Mouse (Mus musculus) intestine, embryonic 14.5 days (tissue): ENCODE data around the gene Gm7361. TPM values are rescaled to one million over a fixed set of nuclear protein-coding genes. Genes with fewer than 3 reads are reported as not detected.
"Not testable (repeated sequence)": the region's sequence is repeated elsewhere in the genome, so short reads cannot be mapped to it uniquely, and the experiment has no call there.

ENCODE experiments used
- ATAC-seq: fragments of 200-750 bp; cut with Nextera tagmentation; replicated peaks from 2 replicates; pipeline ENCODE4 v1.8.0; 2017; ENCODE audit warnings: low read depth, moderate number of reproducible peaks, moderate TSS enrichment, moderate library complexity; ENCODE audit not compliant: low FRiP score, low TSS enrichment
- DNase-seq: peaks from one replicate; pipeline ENCODE4 v3.0.0-alpha.2; 2018; ENCODE audit warnings: low spot score
- H3K27ac ChIP-seq: fragments of 300-500 bp; sonication (generic); 2 replicates; pipeline ENCODE4 v1.5.1; 2014; ENCODE audit warnings: low read depth, mild to moderate bottlenecking, control low read depth
- H3K27me3 ChIP-seq: fragments of 300-500 bp; sonication (generic); replicated peaks from 2 replicates; pipeline ENCODE4 v1.6.1; 2014; ENCODE audit warnings: low read length, control low read depth; ENCODE audit not compliant: control insufficient read depth, insufficient read depth
- H3K36me3 ChIP-seq: fragments of 300-500 bp; sonication (generic); 2 replicates; pipeline ENCODE4 v1.6.1; 2014; ENCODE audit warnings: low read length, control low read depth; ENCODE audit not compliant: control insufficient read depth, insufficient read depth
- H3K4me1 ChIP-seq: fragments of 300-500 bp; sonication (generic); replicated peaks from 2 replicates; pipeline ENCODE4 v1.6.1; 2014; ENCODE audit warnings: low read length, control low read depth, mixed read lengths; ENCODE audit not compliant: control insufficient read depth, insufficient read depth
- H3K4me2 ChIP-seq: fragments of 300-500 bp; sonication (generic); 2 replicates; pipeline ENCODE4 v1.6.1; 2014; ENCODE audit warnings: low read length
- H3K4me3 ChIP-seq: fragments of 300-500 bp; sonication (generic); 2 replicates; pipeline ENCODE4 v1.5.1; 2014; ENCODE audit warnings: low read depth, low read length, control low read depth, mixed read lengths
- H3K9ac ChIP-seq: fragments of 300-500 bp; sonication (generic); 2 replicates; pipeline ENCODE4 v1.6.1; 2014; ENCODE audit warnings: mild to moderate bottlenecking, low read length
- H3K9me3 ChIP-seq: fragments of 300-500 bp; sonication (generic); 2 replicates; pipeline ENCODE4 v1.6.1; 2016; ENCODE audit warnings: low read length, control low read depth; ENCODE audit not compliant: control insufficient read depth
- WGBS: fragments of 180-500 bp; shearing (Covaris S2); extraction: QIAGEN DNeasy Blood & Tissue Kit; methylation state at CpG from one replicate; pipeline ENCODE4 v1.1.7; 2014; 5-methylcytosine and 5-hydroxymethylcytosine counted together
- polyA plus RNA-seq: library from polyadenylated mRNA; unstranded; fragments of >200 nt; fragmentation: Nextera tagmentation; extraction: Ambion mirVana; gene quantifications from 2 replicates; pipeline ENCODE4 v1.2.1, GENCODE M21; 2014

Gm7361 gene
- polyA plus RNA-seq = 0.11 TPM in 1 of 2 replicates, not detected in the other

DNA sequence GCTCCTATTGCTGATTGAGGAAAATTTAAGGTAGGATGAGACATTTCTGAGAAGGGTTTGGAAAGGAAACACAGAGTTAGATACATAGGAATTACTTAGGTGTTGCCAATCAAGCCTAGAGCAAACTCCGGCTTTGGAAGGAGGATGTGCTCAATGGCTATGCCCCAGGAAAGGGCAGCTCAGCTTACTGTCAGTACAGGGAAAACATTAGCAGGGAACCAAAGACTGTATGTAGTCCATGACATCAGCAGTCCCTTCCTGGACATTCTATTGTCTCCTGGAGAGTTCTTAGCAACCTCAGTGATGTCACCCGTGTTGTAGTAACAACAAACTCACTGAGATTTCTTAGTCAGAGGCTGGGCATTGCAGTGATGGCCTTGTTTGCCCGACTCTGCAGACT, at the start of gene Gm7361:
TSS of gene Gm7361 (plus strand) at position 301 of the 400 bp plus-strand sequence.
- H3K9me3 ChIP-seq, H3K4me3 ChIP-seq, H3K27ac ChIP-seq, H3K36me3 ChIP-seq, ATAC-seq, H3K4me2 ChIP-seq, H3K4me1 ChIP-seq, H3K9ac ChIP-seq, H3K27me3 ChIP-seq, DNase-seq: not testable (repeated sequence)
- WGBS = 76% methylated on average over 3 of the region's 3 CpGs

GRCm38 (mm10) chr5:26211030-26211429, 46.5 kb upstream of the Gm7361 start:
- ATAC-seq (no peak), DNase-seq (no peak)

GRCm38 (mm10) chr5:26222076-26222475, 35.4 kb upstream of the Gm7361 start:
- 59% methylated on average over 1 of the region's 1 CpGs for WGBS

More at GRCm38 (mm10) chr5:26211030-26211429, 46.5 kb upstream of the Gm7361 start:
- no peak overlapping the region for H3K4me3 ChIP-seq
- no peak overlapping the region for H3K27ac ChIP-seq
- no peaks in the 10 kb centered on the region for H3K4me1 ChIP-seq
- H3K36me3 ChIP-seq = no peaks in the 10 kb centered on the region
- no peak overlapping the region for H3K9ac ChIP-seq
- WGBS = 87% methylated on average over 4 of the region's 4 CpGs
- no peaks in the 10 kb centered on the region for H3K27me3 ChIP-seq
- H3K4me2 ChIP-seq = no peak overlapping the region
- no peaks in the 10 kb centered on the region for H3K9me3 ChIP-seq

DNA sequence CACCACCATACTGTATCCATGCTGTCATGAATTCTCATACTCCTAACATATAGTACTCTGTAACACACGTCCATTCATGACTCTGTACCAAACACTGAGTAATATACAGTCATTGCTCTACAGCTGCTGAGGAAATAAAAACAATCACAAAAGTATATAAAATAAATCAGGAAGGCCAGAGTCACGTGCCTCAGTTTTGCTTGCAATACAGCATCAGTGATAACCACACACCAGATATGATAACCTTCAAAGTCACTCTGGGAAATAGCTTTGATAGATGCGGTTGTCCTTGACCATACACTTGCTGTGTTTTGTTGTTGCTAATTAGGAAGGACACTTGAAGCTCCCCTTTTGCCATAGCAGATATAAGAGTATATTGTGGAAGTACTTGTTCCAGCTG, 9.2 kb downstream of the Gm7361 start:
- H3K27me3 ChIP-seq, H3K9me3 ChIP-seq, H3K4me2 ChIP-seq, H3K27ac ChIP-seq, H3K9ac ChIP-seq, H3K4me1 ChIP-seq, H3K4me3 ChIP-seq, ATAC-seq, DNase-seq, H3K36me3 ChIP-seq: not testable (repeated sequence)
- 73% methylated on average over 3 of the region's 3 CpGs for WGBS

More at GRCm38 (mm10) chr5:26222076-26222475, 35.4 kb upstream of the Gm7361 start:
- Histone ChIP-seq H3K4me2 (no peak overlapping the region), H3K27me3 (no peaks in the 10 kb centered on the region), H3K9ac (no peak overlapping the region), H3K27ac (no peak overlapping the region), H3K9me3 (no peaks in the 10 kb centered on the region), H3K4me1 (no peaks in the 10 kb centered on the region), H3K36me3 (no peaks in the 10 kb centered on the region), H3K4me3 (no peak overlapping the region)
- DNase-seq = no peak
- ATAC-seq = no peak

DNA sequence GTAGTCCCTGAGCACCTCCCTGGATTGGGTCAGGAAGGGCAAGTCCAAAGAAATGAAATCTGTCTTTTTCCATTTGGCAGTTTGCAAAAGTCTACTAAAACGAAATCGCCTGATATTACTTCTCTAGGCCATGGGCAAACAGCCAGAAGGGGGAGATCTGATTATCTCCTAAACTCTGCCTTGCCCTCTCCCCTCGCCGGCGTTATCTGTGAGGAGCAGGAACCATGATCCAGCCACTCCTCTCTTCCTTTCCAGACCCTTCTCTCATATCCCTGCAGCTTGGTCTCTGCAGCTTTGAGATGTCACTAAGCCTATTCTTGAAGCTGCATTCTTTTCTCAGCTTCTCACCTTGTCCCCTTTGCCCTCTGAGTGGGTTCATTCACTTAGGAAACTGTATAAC, 22.9 kb downstream of the Gm7361 start:
- DNase-seq (no peak), ATAC-seq (no peak)
- WGBS = 64% methylated on average over 5 of the region's 5 CpGs
- Histone ChIP-seq H3K4me2 (no peak overlapping the region), H3K27ac (no peak overlapping the region), H3K9me3 (0 out of 2 replicates have a peak, but pooled peaks cover 3% of the 10 kb centered on the region), H3K9ac (no peak overlapping the region), H3K27me3 (no peaks in the 10 kb centered on the region), H3K4me3 (no peak overlapping the region), H3K36me3 (no peaks in the 10 kb centered on the region), H3K4me1 (no peaks in the 10 kb centered on the region)

- WGBS = 91% methylated on average over 1 of the region's 1 CpGs
- no peak overlapping the region for H3K9ac ChIP-seq
- 0 out of 2 replicates have a peak, but pooled peaks cover 7% of the 10 kb centered on the region for H3K9me3 ChIP-seq
- no peaks in the 10 kb centered on the region for H3K4me1 ChIP-seq
- no peak overlapping the region for H3K27ac ChIP-seq
- DNase-seq (no peak), ATAC-seq (no peak)
- no peaks in the 10 kb centered on the region for H3K36me3 ChIP-seq
- H3K27me3 ChIP-seq = no peaks in the 10 kb centered on the region
- H3K4me3 ChIP-seq = no peak overlapping the region
- H3K4me2 ChIP-seq = no peak overlapping the region
These were observed 24.2 kb downstream of the Gm7361 start for GRCm38 (mm10) chr5:26281717-26282116.

DNA sequence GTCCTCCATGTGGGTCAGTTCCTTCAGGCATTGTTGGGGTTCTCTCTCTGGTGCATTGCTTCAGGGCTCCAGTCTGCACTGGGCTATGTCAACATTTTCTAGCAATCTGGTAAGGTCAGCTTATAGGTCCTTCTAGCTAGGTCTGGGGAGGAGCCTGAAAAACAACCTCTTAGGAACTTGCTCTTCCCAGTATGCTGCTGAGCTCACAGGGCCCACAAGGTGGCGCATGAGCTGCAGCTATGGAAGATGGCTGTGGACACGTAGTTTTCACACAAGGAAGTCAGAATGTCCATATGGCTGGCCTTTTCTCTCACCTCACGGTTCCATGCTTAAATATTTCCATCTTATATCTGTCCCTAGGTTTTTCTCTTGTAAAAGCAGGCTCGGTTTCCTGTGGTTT, 24.8 kb downstream of the Gm7361 start:
- Histone ChIP-seq H3K27me3 (no peaks in the 10 kb centered on the region), H3K9me3 (0 out of 2 replicates have a peak, but pooled peaks cover 7% of the 10 kb centered on the region), H3K27ac (no peak overlapping the region), H3K4me1 (no peaks in the 10 kb centered on the region), H3K36me3 (no peaks in the 10 kb centered on the region), H3K9ac (no peak overlapping the region), H3K4me3 (no peak overlapping the region), H3K4me2 (no peak overlapping the region)
- ATAC-seq = no peak
- 6% methylated on average over 4 of the region's 4 CpGs for WGBS
- DNase-seq = peak; percentile 70

DNA sequence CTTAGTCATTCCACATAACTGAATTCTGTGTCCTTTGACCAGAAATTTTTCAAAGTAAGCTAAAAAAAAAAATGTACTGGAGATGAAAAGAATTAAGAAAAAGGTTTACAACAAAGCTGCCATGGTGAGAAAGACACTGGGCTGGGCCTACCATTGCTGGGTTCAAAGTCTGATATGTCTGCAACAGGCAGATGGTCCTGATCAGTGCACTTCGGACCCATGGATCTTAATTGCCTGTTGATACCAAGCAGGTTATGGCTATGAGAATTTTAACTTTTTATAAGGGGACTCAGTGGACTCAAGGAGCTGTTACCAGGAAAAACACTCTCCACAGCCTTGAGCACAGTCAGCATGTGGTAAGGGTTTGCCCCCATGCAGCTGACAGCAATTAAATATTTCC, 25.9 kb downstream of the Gm7361 start:
- H3K9ac ChIP-seq = no peak overlapping the region
- WGBS = 73% methylated on average over 1 of the region's 1 CpGs
- 0 out of 2 replicates have a peak, but pooled peaks cover 7% of the 10 kb centered on the region for H3K9me3 ChIP-seq
- H3K4me2 ChIP-seq = no peak overlapping the region
- no peaks in the 10 kb centered on the region for H3K36me3 ChIP-seq
- no peak overlapping the region for H3K4me3 ChIP-seq
- no peak overlapping the region for H3K27ac ChIP-seq
- H3K4me1 ChIP-seq = no peaks in the 10 kb centered on the region
- no peak for DNase-seq
- ATAC-seq = no peak
- H3K27me3 ChIP-seq = no peaks in the 10 kb centered on the region

DNA sequence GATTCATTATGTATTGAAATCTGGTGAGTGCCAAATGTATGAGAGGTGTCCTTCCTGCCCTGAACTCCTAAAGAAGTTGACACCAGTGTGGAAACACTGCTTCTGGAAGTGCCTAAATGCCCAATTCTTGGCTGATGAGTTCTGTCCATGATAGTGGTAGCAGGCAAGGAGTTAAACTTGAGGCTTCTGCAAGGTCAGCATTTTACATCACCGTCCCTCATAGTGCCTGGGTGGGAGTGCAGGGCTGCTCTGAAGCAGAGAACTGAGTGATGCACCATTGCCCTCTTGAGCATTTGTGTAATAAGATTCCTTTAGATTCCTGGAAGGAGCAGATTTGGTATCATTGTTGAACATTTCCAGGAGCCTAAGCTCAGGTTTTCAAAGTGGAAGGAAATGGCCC, 34.1 kb downstream of the Gm7361 start:
- H3K4me2 ChIP-seq = no peak overlapping the region
- H3K27ac ChIP-seq = no peak overlapping the region
- ATAC-seq = no peak
- no peaks in the 10 kb centered on the region for H3K4me1 ChIP-seq
- no peaks in the 10 kb centered on the region for H3K36me3 ChIP-seq
- H3K4me3 ChIP-seq = no peak overlapping the region
- H3K27me3 ChIP-seq = no peaks in the 10 kb centered on the region
- WGBS = 58% methylated on average over 1 of the region's 1 CpGs
- H3K9me3 ChIP-seq = no peaks in the 10 kb centered on the region
- H3K9ac ChIP-seq = no peak overlapping the region
- no peak for DNase-seq
